Mouse (Mus musculus) heart, postnatal 0 days (tissue): ENCODE measurements around the gene Neurog1. TPM values are rescaled to one million over a fixed set of nuclear protein-coding genes. Genes with fewer than 3 reads are reported as not detected.

ENCODE experiments used
- ATAC-seq: fragments of 200-750 bp; cut with Nextera tagmentation; 2 replicates; pipeline ENCODE4 v1.8.0; 2017; ENCODE audit warnings: low read depth, moderate number of reproducible peaks, moderate library complexity; ENCODE audit not compliant: insufficient read depth
- DNase-seq: peaks from one replicate; pipeline ENCODE4 v3.0.0-alpha.2; 2016; ENCODE audit warnings: low spot score
- H3K27ac ChIP-seq: fragments of 300-500 bp; sonication (generic); 2 replicates; pipeline ENCODE4 v1.5.1; 2014; ENCODE audit warnings: low read depth, mild to moderate bottlenecking
- H3K27me3 ChIP-seq: fragments of 300-500 bp; sonication (generic); 2 replicates; pipeline ENCODE4 v1.6.1; 2014; ENCODE audit warnings: low read length, mixed read lengths; ENCODE audit not compliant: control insufficient read depth, insufficient read depth
- H3K36me3 ChIP-seq: fragments of 300-500 bp; sonication (generic); replicated peaks from 2 replicates; pipeline ENCODE4 v1.6.1; 2014; ENCODE audit warnings: low read length, mixed read lengths; ENCODE audit not compliant: control insufficient read depth, insufficient read depth
- H3K4me1 ChIP-seq: fragments of 300-500 bp; sonication (generic); 2 replicates; pipeline ENCODE4 v1.6.1; 2014; ENCODE audit warnings: antibody characterized with exemption; ENCODE audit not compliant: control insufficient read depth, insufficient read depth
- H3K4me2 ChIP-seq: fragments of 300-500 bp; sonication (generic); 2 replicates; pipeline ENCODE4 v1.6.1; 2014; ENCODE audit warnings: low read depth, mild to moderate bottlenecking, low read length, moderate library complexity
- H3K4me3 ChIP-seq: fragments of 300-500 bp; sonication (generic); 2 replicates; pipeline ENCODE4 v1.5.1; 2014; ENCODE audit warnings: low read depth, low read length
- H3K9ac ChIP-seq: fragments of 300-500 bp; sonication (generic); replicated peaks from 2 replicates; pipeline ENCODE4 v1.6.1; 2014; ENCODE audit warnings: low read depth, low read length, mixed read lengths
- H3K9me3 ChIP-seq: fragments of 300-500 bp; sonication (generic); replicated peaks from 2 replicates; pipeline ENCODE4 v1.6.1; 2016; ENCODE audit warnings: low read length; ENCODE audit not compliant: control insufficient read depth
- CTCF ChIP-seq: IDR thresholded peaks from 2 replicates; pipeline ENCODE4 v1.5.1; 2016; ENCODE audit warnings: antibody characterized with exemption, control low read depth, low read depth
- EP300 ChIP-seq: IDR thresholded peaks from 2 replicates; pipeline ENCODE4 v1.6.1; 2016; ENCODE audit warnings: antibody characterized with exemption, low read depth
- WGBS: fragments of 180-500 bp; shearing (Covaris S2); extraction: QIAGEN DNeasy Blood & Tissue Kit; methylation state at CpG from one replicate; pipeline ENCODE4 v1.1.7; 2014; 5-methylcytosine and 5-hydroxymethylcytosine counted together
- polyA plus RNA-seq: library from polyadenylated mRNA; unstranded; fragments of >200 nt; fragmentation: Nextera tagmentation; extraction: Ambion mirVana; gene quantifications from 2 replicates; pipeline ENCODE4 v1.2.1, GENCODE M21; 2015
- total RNA-seq: library from RNA; depleted of rRNA; stranded (reverse); fragments of >200 nt; gene quantifications from 2 replicates; pipeline ENCODE4 v1.2.3, GENCODE M21; 2014; ENCODE audit warnings: low replicate concordance

The Neurog1 gene
- total and polyA plus RNA-seq, 2 experiments from 2014 or later: not detected

DNA sequence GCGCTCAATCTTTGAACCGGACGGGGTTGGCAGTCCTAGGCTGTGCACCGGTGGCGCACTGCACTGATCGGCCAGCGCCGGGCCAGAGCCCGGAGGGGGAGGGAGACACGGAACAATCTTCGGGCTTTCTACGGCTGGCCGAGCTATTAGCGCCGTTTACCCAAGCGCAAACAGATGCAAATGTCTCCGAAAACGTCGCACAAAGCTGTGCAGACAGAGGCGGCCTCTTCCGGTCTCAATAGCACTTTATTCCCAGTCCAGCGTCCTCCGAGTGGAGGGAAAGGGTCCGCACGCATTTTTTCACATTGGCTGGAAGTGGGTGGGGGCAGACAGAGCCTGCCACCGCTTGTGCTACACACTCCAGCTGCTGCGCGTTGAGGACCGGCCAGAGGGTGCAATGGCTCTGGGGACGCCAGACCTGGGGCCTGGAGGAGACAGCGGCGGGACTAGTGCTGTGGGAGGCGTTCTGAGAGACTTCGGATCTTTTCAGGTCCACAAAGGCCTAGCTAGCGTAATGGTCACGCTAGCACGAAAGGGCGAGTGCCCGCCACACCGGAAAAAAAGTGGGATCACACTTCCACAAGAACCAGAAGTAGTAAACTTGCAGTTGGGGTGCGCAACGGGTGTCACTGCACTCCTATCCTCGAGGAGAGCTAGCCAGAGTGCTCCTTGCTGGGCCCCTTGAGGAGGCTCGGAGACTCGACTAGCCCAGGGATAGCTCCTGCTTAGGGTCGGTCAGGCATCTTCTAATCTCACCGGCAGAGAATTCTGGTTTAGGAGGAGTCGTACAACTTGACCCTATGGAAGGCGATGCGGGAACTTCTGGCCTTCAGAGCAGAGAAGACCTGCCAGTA is 29.7 kb downstream of the Neurog1 start:
- 0 out of 2 replicates have a peak, but pooled peaks cover 3% of the 10 kb centered on the region for H3K4me1 ChIP-seq
- no peak overlapping the region for H3K27ac ChIP-seq
- 2% methylated on average over 50 of the region's 50 CpGs for WGBS
- H3K9me3 ChIP-seq: no peaks in the 10 kb centered on the region
- no peak for TF ChIP-seq CTCF
- TF ChIP-seq EP300: no peak
- peak overlapping the region; percentile 28 for H3K4me3 ChIP-seq
- H3K9ac ChIP-seq: no peak overlapping the region
- peaks cover 85% of the 10 kb centered on the region for H3K27me3 ChIP-seq
- ATAC-seq: no peak
- H3K4me2 ChIP-seq: peak overlapping the region; percentile 50
- no peak for DNase-seq
- H3K36me3 ChIP-seq: no peaks in the 10 kb centered on the region

DNA sequence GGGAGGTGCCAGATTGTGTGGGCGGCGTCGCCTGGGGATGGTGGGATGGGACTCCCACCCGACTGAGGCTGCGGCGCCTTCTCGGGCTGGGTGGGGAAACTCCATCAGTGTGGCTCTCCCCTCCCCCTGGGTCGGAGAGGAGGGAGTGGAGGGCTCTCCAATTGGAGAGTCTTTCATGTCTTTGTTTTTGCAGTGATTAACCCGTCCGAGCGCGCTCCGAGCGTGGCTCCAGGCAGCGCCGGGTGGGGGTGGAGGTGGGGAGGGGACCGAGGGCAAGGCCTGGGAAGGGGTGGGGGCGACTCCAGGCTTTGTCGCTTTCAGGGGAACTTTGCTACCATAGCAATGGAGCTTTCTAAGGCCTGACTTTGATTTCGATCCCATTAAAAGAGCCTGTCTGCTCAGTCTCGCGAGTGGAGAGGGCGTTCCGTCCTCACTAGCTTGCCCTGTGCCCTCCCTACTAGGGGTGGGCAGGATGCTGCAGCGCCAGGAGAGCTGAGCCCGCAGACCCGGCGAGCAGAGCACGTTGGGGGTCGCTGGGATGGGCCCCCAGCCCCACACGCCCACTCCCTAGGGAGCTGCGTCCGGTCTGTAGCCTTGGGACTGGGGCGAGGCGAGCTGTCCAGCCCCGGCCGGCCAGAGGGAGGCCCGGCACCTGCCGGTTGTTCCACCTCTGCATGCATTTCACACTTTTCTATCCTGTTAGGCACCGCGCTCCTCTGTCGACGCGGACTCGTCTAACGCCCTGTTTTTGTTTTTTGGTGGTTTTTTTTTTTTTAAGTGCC is 30.6 kb downstream of the Neurog1 start:
- H3K27me3 ChIP-seq: peaks cover 85% of the 10 kb centered on the region
- H3K4me3 ChIP-seq: peak overlapping the region; percentile 28
- H3K4me1 ChIP-seq: 0 out of 2 replicates have a peak, but pooled peaks cover 3% of the 10 kb centered on the region
- H3K4me2 ChIP-seq: peak overlapping the region; percentile 50
- no peak overlapping the region for H3K9ac ChIP-seq
- no peak; the same call in 1 of the 2 replicates for ATAC-seq
- no peaks in the 10 kb centered on the region for H3K9me3 ChIP-seq
- no peak for DNase-seq
- H3K36me3 ChIP-seq: no peaks in the 10 kb centered on the region
- no peak overlapping the region for H3K27ac ChIP-seq
- WGBS: 1% methylated on average over 44 of the region's 46 CpGs
- TF ChIP-seq EP300: no peak

DNA sequence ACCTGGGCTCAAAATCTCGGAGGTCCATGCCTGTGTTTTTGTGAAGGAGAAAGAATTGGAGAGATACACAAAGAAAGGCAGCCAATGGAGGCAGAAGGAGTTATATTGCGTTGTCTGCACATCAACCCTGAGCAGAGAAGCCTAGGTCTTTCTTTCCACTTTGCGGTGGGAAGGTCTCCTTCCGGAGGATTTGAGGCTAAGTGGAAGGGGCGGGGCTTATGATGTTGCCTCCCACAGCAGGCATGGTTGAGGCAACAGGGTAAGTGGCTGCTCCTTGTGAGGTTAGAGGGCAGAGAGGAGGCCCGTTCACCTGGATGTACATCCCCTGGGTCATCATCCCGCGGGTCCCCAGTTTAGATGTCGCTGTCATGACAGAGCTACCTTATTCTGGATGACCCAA is 32.7 kb downstream of the Neurog1 start:
- H3K4me1 ChIP-seq: 0 out of 2 replicates have a peak, but pooled peaks cover 3% of the 10 kb centered on the region
- DNase-seq (no peak), ATAC-seq (no peak)
- H3K9ac ChIP-seq: no peak overlapping the region
- no peak for TF ChIP-seq CTCF
- no peak for TF ChIP-seq EP300
- H3K4me2 ChIP-seq: no peak overlapping the region
- peaks cover 76% of the 10 kb centered on the region for H3K27me3 ChIP-seq
- no peaks in the 10 kb centered on the region for H3K36me3 ChIP-seq
- no peak overlapping the region for H3K4me3 ChIP-seq
- no peak overlapping the region for H3K27ac ChIP-seq
- no peaks in the 10 kb centered on the region for H3K9me3 ChIP-seq
- 58% methylated on average over 9 of the region's 9 CpGs for WGBS

DNA sequence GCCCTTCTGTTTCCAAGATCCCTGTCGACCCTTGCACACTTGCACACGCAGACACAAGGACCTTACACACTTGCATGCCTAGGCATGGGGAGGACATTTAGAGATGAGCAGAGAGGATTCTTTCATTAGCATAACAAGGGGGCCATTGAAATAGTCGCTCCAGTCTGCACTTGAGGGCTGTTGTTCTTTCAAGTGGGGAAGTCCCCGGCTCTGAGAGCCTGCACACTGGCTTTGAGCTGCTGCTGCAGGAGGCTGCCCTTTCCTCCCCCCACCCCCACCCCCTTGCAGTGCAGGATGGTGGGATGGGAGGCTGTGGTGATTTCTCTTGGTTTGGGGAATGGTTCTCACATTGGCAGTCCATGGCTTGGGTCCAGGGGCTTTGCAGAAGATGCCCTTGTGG is 35.9 kb downstream of the Neurog1 start:
- Histone ChIP-seq H3K9ac (no peak overlapping the region), H3K36me3 (no peaks in the 10 kb centered on the region), H3K4me1 (no peaks in the 10 kb centered on the region), H3K27me3 (peaks cover 50% of the 10 kb centered on the region), H3K4me3 (no peak overlapping the region), H3K27ac (no peak overlapping the region), H3K4me2 (no peak overlapping the region), H3K9me3 (peaks cover 2% of the 10 kb centered on the region; the same call in 1 of the 2 replicates)
- no peak for DNase-seq
- TF ChIP-seq CTCF (no peak), EP300 (no peak)
- no peak for ATAC-seq
- 19% methylated on average over 4 of the region's 4 CpGs for WGBS

DNA sequence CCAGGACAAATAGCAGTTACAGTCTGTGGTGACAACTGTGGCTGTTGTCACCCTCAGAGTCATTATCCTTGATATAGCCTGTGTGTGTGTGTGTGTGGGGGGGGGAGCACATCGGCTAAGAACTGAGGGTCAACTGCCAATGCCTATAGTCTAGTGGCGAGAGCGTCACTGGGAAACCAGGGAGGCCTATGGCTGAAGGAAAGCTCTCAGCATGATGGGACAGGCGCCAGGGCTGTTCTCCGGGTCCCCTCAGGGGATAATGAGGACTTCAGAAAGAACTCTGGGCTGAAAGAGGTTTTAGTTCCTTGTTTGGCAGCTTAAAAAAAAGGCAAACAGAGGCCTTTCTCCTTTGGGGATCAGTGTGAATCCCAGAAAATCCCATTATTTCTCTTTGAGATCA is 37.3 kb downstream of the Neurog1 start:
- no peaks in the 10 kb centered on the region for H3K4me1 ChIP-seq
- H3K9me3 ChIP-seq: peaks cover 8% of the 10 kb centered on the region; the same call in 1 of the 2 replicates
- 52% methylated on average over 5 of the region's 5 CpGs for WGBS
- H3K36me3 ChIP-seq: no peaks in the 10 kb centered on the region
- no peak for ATAC-seq
- H3K9ac ChIP-seq: no peak overlapping the region
- peaks cover 37% of the 10 kb centered on the region for H3K27me3 ChIP-seq
- no peak overlapping the region for H3K4me2 ChIP-seq
- H3K4me3 ChIP-seq: no peak overlapping the region
- no peak overlapping the region for H3K27ac ChIP-seq
- TF ChIP-seq CTCF: no peak
- TF ChIP-seq EP300: no peak
- DNase-seq: no peak
